Mouse (Mus musculus): Measurements from ENCODE around the gene Zfp612. TPM values are rescaled to one million over a fixed set of nuclear protein-coding genes. Genes with fewer than 3 reads are reported as not detected.

Zfp612 gene
- polyA plus RNA-seq, 1 experiment = 2.8 TPM

DNA sequence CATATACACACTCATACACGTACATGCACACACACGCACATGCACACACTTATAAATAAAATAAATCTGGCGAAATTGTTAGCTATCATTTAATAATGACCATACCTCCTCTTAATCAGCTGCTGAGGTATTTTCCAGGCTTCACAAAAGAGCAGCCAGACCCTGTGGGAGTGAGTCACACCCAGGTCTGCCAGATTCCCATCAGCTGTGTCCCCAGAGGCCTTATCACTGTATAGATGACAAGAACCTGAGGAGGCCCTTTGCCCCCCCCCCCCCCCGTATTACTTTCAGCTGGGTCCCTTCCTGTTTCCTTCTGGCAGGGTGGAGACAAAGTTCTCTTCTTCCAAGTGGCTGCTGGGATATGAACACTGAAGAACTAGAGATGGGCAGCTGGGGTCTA lies 39.0 kb upstream of the Zfp612 start:
- no peaks in the 10 kb centered on the region; the same call in 1 of the 2 replicates for H3K9me3 ChIP-seq (replicated peaks; ENCODE audit: control insufficient read depth, insufficient read depth, low read length, poor library complexity, severe bottlenecking)
- TF ChIP-seq EP300 (IDR thresholded peaks at IDR 0.05; ENCODE audit: insufficient read depth, low read depth, low read length) (no peak), CTCF (IDR thresholded peaks at IDR 0.05; ENCODE audit: low read depth, low read length) (no peak), POLR2A (IDR thresholded peaks at IDR 0.05; ENCODE audit: insufficient read depth, low read length) (no peak)
- no peak overlapping the region for H3K27ac ChIP-seq (ENCODE audit: insufficient read depth, low read length)
- H3K4me3 ChIP-seq (ENCODE audit: low read depth, low read length) = no peak overlapping the region
- H3K9ac ChIP-seq (ENCODE audit: low read depth, poor library complexity, severe bottlenecking) = no peak overlapping the region
- H3K36me3 ChIP-seq (ENCODE audit: control insufficient read depth, insufficient read depth, low read length, poor library complexity, severe bottlenecking) = no peaks in the 10 kb centered on the region
- H3K4me1 ChIP-seq (ENCODE audit: control insufficient read depth, insufficient read depth, low read length) = no peaks in the 10 kb centered on the region
- H3K27me3 ChIP-seq (ENCODE audit: control insufficient read depth, insufficient read depth, low read length, poor library complexity, severe bottlenecking) = peaks cover 3% of the 10 kb centered on the region; the same call in 1 of the 2 replicates

DNA sequence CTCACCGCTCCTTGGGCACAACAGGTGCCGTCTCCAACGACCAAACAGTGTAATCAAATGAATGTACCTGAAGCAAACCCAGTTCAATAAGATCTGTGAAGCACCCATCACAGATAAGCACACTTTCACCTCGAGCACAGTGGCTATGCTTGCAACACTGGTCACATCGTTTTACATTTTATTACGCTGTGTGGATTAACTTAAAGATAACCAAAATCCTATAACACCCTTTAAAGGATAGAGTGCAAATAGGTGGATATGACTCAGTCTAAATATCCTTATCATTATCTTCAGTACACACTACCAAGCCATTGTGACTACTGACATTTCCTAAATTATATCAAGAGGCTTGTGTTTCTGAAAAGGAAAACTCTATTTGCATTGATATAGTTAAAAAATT lies 28.3 kb upstream of the Zfp612 start:
- Histone ChIP-seq H3K4me3 (ENCODE audit: low read depth, low read length) (no peak overlapping the region), H3K36me3 (ENCODE audit: control insufficient read depth, insufficient read depth, low read length, poor library complexity, severe bottlenecking) (no peaks in the 10 kb centered on the region), H3K4me1 (ENCODE audit: control insufficient read depth, insufficient read depth, low read length) (no peaks in the 10 kb centered on the region), H3K27me3 (ENCODE audit: control insufficient read depth, insufficient read depth, low read length, poor library complexity, severe bottlenecking) (no peaks in the 10 kb centered on the region; the same call in 1 of the 2 replicates), H3K9me3 (replicated peaks; ENCODE audit: control insufficient read depth, insufficient read depth, low read length, poor library complexity, severe bottlenecking) (no peaks in the 10 kb centered on the region), H3K9ac (ENCODE audit: low read depth, poor library complexity, severe bottlenecking) (no peak overlapping the region), H3K27ac (ENCODE audit: insufficient read depth, low read length) (no peak overlapping the region)
- no peak for TF ChIP-seq EP300 (IDR thresholded peaks at IDR 0.05; ENCODE audit: insufficient read depth, low read depth, low read length)
- no peak for TF ChIP-seq CTCF (IDR thresholded peaks at IDR 0.05; ENCODE audit: low read depth, low read length)
- TF ChIP-seq POLR2A (IDR thresholded peaks at IDR 0.05; ENCODE audit: insufficient read depth, low read length) = no peak

- no peaks in the 10 kb centered on the region for H3K4me1 ChIP-seq (ENCODE audit: control insufficient read depth, insufficient read depth, low read length)
- TF ChIP-seq CTCF (IDR thresholded peaks at IDR 0.05; ENCODE audit: low read depth, low read length) (no peak), POLR2A (IDR thresholded peaks at IDR 0.05; ENCODE audit: insufficient read depth, low read length) (no peak), EP300 (IDR thresholded peaks at IDR 0.05; ENCODE audit: insufficient read depth, low read depth, low read length) (no peak)
- no peak overlapping the region for H3K9ac ChIP-seq (ENCODE audit: low read depth, poor library complexity, severe bottlenecking)
- H3K27ac ChIP-seq (ENCODE audit: insufficient read depth, low read length) = no peak overlapping the region
- no peaks in the 10 kb centered on the region for H3K36me3 ChIP-seq (ENCODE audit: control insufficient read depth, insufficient read depth, low read length, poor library complexity, severe bottlenecking)
- no peak overlapping the region for H3K4me3 ChIP-seq (ENCODE audit: low read depth, low read length)
- no peaks in the 10 kb centered on the region for H3K27me3 ChIP-seq (ENCODE audit: control insufficient read depth, insufficient read depth, low read length, poor library complexity, severe bottlenecking)
- peaks cover 8% of the 10 kb centered on the region for H3K9me3 ChIP-seq (replicated peaks; ENCODE audit: control insufficient read depth, insufficient read depth, low read length, poor library complexity, severe bottlenecking)
These were observed 21.3 kb upstream of the Zfp612 start for GRCm38 (mm10) chr8:110058207-110058606.

GRCm38 (mm10) chr8:110064161-110064560 lies 15.4 kb upstream of the Zfp612 start:
- Histone ChIP-seq H3K27me3 (ENCODE audit: control insufficient read depth, insufficient read depth, low read length, poor library complexity, severe bottlenecking) (no peaks in the 10 kb centered on the region), H3K4me1 (ENCODE audit: control insufficient read depth, insufficient read depth, low read length) (no peaks in the 10 kb centered on the region), H3K4me3 (ENCODE audit: low read depth, low read length) (no peak overlapping the region), H3K9me3 (replicated peaks; ENCODE audit: control insufficient read depth, insufficient read depth, low read length, poor library complexity, severe bottlenecking) (peaks cover 8% of the 10 kb centered on the region), H3K36me3 (ENCODE audit: control insufficient read depth, insufficient read depth, low read length, poor library complexity, severe bottlenecking) (no peaks in the 10 kb centered on the region), H3K9ac (ENCODE audit: low read depth, poor library complexity, severe bottlenecking) (no peak overlapping the region), H3K27ac (ENCODE audit: insufficient read depth, low read length) (no peak overlapping the region)
- TF ChIP-seq EP300 (IDR thresholded peaks at IDR 0.05; ENCODE audit: insufficient read depth, low read depth, low read length) (no peak), CTCF (IDR thresholded peaks at IDR 0.05; ENCODE audit: low read depth, low read length) (no peak), POLR2A (IDR thresholded peaks at IDR 0.05; ENCODE audit: insufficient read depth, low read length) (no peak)

DNA sequence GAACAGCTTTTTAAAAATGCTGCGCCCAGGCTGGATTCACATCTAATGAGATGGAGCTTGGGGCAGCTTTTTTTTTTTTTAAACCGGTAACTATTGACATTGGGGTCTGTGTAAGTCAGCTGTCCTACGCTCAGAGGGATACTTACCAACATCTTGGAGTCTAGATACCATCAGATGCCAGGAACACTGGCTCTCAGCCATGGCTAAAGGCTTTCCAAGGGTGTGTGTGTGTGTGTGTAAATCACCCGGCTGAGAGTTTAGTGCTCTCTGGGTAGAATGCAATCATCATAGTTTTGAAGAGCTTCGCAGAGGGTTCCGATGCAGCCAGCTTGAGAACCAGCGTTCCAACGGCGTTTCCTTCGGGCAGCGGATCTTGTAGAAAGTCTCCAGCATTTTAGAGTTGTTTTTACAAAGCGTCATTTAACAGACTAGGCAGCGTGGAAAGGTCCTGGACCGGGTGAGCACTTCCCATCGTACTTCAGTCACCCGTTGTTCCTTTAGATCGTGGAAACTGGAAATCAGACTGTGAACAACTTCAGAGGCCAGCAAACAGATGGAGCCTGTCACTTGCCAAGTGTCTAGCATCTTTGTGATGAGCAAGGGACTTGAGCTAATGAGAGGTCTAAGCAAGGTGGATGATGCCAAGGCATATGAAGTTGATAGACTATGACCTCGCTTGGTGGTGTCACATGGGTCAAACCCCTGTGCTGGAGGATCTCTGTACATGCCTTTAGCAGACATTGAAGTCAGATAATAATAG lies 14.8 kb upstream of the Zfp612 start:
- Histone ChIP-seq H3K36me3 (ENCODE audit: control insufficient read depth, insufficient read depth, low read length, poor library complexity, severe bottlenecking) (no peaks in the 10 kb centered on the region), H3K4me1 (ENCODE audit: control insufficient read depth, insufficient read depth, low read length) (no peaks in the 10 kb centered on the region), H3K9me3 (replicated peaks; ENCODE audit: control insufficient read depth, insufficient read depth, low read length, poor library complexity, severe bottlenecking) (peaks cover 8% of the 10 kb centered on the region), H3K4me3 (ENCODE audit: low read depth, low read length) (no peak overlapping the region), H3K27me3 (ENCODE audit: control insufficient read depth, insufficient read depth, low read length, poor library complexity, severe bottlenecking) (no peaks in the 10 kb centered on the region), H3K9ac (ENCODE audit: low read depth, poor library complexity, severe bottlenecking) (no peak overlapping the region), H3K27ac (ENCODE audit: insufficient read depth, low read length) (no peak overlapping the region)
- TF ChIP-seq CTCF (IDR thresholded peaks at IDR 0.05; ENCODE audit: low read depth, low read length) (no peak), POLR2A (IDR thresholded peaks at IDR 0.05; ENCODE audit: insufficient read depth, low read length) (no peak), EP300 (IDR thresholded peaks at IDR 0.05; ENCODE audit: insufficient read depth, low read depth, low read length) (no peak)

DNA sequence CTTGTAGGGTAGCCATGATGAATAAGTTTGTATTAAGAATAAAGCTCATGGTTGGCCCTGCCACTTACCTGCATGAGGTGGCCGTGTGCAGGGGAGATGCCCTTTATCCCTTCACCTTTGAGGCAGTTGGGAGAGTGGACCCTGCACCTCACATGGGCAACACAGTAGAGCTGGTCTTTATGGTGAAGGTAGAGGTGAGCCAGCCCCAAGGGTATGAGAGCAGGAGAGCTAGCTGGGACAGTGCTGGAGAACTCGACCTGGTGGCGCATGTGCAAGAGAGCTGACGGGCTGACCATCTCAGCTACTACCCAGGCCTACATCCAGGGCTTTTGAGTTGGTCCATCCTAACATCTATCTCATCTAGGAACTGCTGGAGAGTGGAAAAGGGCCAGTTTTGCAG lies 13.9 kb upstream of the Zfp612 start:
- Histone ChIP-seq H3K36me3 (ENCODE audit: control insufficient read depth, insufficient read depth, low read length, poor library complexity, severe bottlenecking) (no peaks in the 10 kb centered on the region), H3K4me1 (ENCODE audit: control insufficient read depth, insufficient read depth, low read length) (no peaks in the 10 kb centered on the region)
- TF ChIP-seq EP300 (IDR thresholded peaks at IDR 0.05; ENCODE audit: insufficient read depth, low read depth, low read length) (no peak), POLR2A (IDR thresholded peaks at IDR 0.05; ENCODE audit: insufficient read depth, low read length) (no peak), CTCF (IDR thresholded peaks at IDR 0.05; ENCODE audit: low read depth, low read length) (no peak)

More for the DNA sequence above, 13.9 kb upstream of the Zfp612 start:
- Histone ChIP-seq H3K9me3 (replicated peaks; ENCODE audit: control insufficient read depth, insufficient read depth, low read length, poor library complexity, severe bottlenecking) (peaks cover 8% of the 10 kb centered on the region), H3K27me3 (ENCODE audit: control insufficient read depth, insufficient read depth, low read length, poor library complexity, severe bottlenecking) (no peaks in the 10 kb centered on the region), H3K4me3 (ENCODE audit: low read depth, low read length) (no peak overlapping the region), H3K9ac (ENCODE audit: low read depth, poor library complexity, severe bottlenecking) (no peak overlapping the region), H3K27ac (ENCODE audit: insufficient read depth, low read length) (no peak overlapping the region)

All from ES-Bruce4 (cell line).